Mouse (Mus musculus): ENCODE measurements at regions not wholly inside any gene's neighbourhood (a gene's known extent, or its start where the extent isn't known, plus 50 kb on each side); places are given as distances from the start of the nearest gene placed in this dataset.
A peak's percentile ranks its signal among the peaks of the same experiment; 100 is the strongest.
"Not testable (repeated sequence)": the region's sequence is repeated elsewhere in the genome, so short reads cannot be mapped to it uniquely, and the experiment has no call there.

GRCm38 (mm10) chr13:12940911-12941310, 64.3 kb downstream of the Prl2c2 start:
- H3K9me3 ChIP-seq (ENCODE audit: low read length) = peaks cover 19% of the 10 kb centered on the region
- not testable (repeated sequence) for H3K27me3 ChIP-seq (ENCODE audit: insufficient read depth, low read length); H3K4me1 ChIP-seq (replicated peaks; ENCODE audit: low read depth, low read length); H3K4me3 ChIP-seq (replicated peaks; ENCODE audit: low read length); H3K36me3 ChIP-seq (ENCODE audit: insufficient read depth, low read length)

GRCm38 (mm10) chr13:12935103-12935502, 70.1 kb downstream of the Prl2c2 start:
- TF ChIP-seq CTCF (conservative IDR thresholded peaks at IDR 0.05; ENCODE audit: low read length) = peak; percentile 83

GRCm38 (mm10) chr13:12931907-12932617, 73.1 kb downstream of the Prl2c2 start:
- peak; percentile 70 for TF ChIP-seq CTCF (conservative IDR thresholded peaks at IDR 0.05; ENCODE audit: low read length)
- not testable (repeated sequence) for H3K27me3 ChIP-seq (ENCODE audit: insufficient read depth, low read length); H3K4me3 ChIP-seq (replicated peaks; ENCODE audit: low read length); H3K36me3 ChIP-seq (ENCODE audit: insufficient read depth, low read length); H3K4me1 ChIP-seq (replicated peaks; ENCODE audit: low read depth, low read length)
- H3K9me3 ChIP-seq (ENCODE audit: low read length) = peaks cover 65% of the 10 kb centered on the region

More at GRCm38 (mm10) chr13:12935103-12935502, 70.1 kb downstream of the Prl2c2 start:
- not testable (repeated sequence) for H3K36me3 ChIP-seq (ENCODE audit: insufficient read depth, low read length); H3K4me3 ChIP-seq (replicated peaks; ENCODE audit: low read length); H3K27me3 ChIP-seq (ENCODE audit: insufficient read depth, low read length); H3K4me1 ChIP-seq (replicated peaks; ENCODE audit: low read depth, low read length)
- H3K9me3 ChIP-seq (ENCODE audit: low read length) = peaks cover 51% of the 10 kb centered on the region

GRCm38 (mm10) chr13:12930566-12930965, 74.6 kb downstream of the Prl2c2 start:
- no peaks in the 10 kb centered on the region for H3K27me3 ChIP-seq (ENCODE audit: insufficient read depth, low read length)
- H3K9me3 ChIP-seq (ENCODE audit: low read length) = peaks cover 80% of the 10 kb centered on the region
- H3K4me1 ChIP-seq (replicated peaks; ENCODE audit: low read depth, low read length) = no peaks in the 10 kb centered on the region
- H3K4me3 ChIP-seq (replicated peaks; ENCODE audit: low read length) = 0 out of 2 replicates have a peak overlapping the region, but pooled peaks have one; percentile 0
- no peaks in the 10 kb centered on the region; the same call in 1 of the 2 replicates for H3K36me3 ChIP-seq (ENCODE audit: insufficient read depth, low read length)
- TF ChIP-seq POU5F1 (IDR thresholded peaks at IDR 0.05; ENCODE audit: borderline replicate concordance, low read length) = no peak; the same call in 1 of the 2 replicates
- TF ChIP-seq NANOG (IDR thresholded peaks at IDR 0.05; ENCODE audit: borderline replicate concordance, low read length) = no peak
- no peak for TF ChIP-seq CTCF (conservative IDR thresholded peaks at IDR 0.05; ENCODE audit: low read length)

GRCm38 (mm10) chr13:12929806-12930205, 75.4 kb downstream of the Prl2c2 start:
- TF ChIP-seq CTCF (conservative IDR thresholded peaks at IDR 0.05; ENCODE audit: low read length) (no peak), POU5F1 (IDR thresholded peaks at IDR 0.05; ENCODE audit: borderline replicate concordance, low read length) (0 out of 2 replicates have a peak, but pooled peaks have one; percentile 3)
- H3K4me3 ChIP-seq (replicated peaks; ENCODE audit: low read length) = 0 out of 2 replicates have a peak overlapping the region, but pooled peaks have one; percentile 1
- no peaks in the 10 kb centered on the region for H3K27me3 ChIP-seq (ENCODE audit: insufficient read depth, low read length)
- no peaks in the 10 kb centered on the region; the same call in 1 of the 2 replicates for H3K36me3 ChIP-seq (ENCODE audit: insufficient read depth, low read length)
- peaks cover 87% of the 10 kb centered on the region for H3K9me3 ChIP-seq (ENCODE audit: low read length)
- H3K4me1 ChIP-seq (replicated peaks; ENCODE audit: low read depth, low read length) = no peaks in the 10 kb centered on the region

GRCm38 (mm10) chr13:12927587-12928345, 77.4 kb downstream of the Prl2c2 start:
- H3K4me1 ChIP-seq (replicated peaks; ENCODE audit: low read depth, low read length) = no peaks in the 10 kb centered on the region
- peak overlapping the region; percentile 1 for H3K4me3 ChIP-seq (replicated peaks; ENCODE audit: low read length)

GRCm38 (mm10) chr13:12925604-12926003, 79.6 kb downstream of the Prl2c2 start:
- TF ChIP-seq POU5F1 (IDR thresholded peaks at IDR 0.05; ENCODE audit: borderline replicate concordance, low read length) (peak; percentile 12; the same call in 1 of the 2 replicates), NANOG (IDR thresholded peaks at IDR 0.05; ENCODE audit: borderline replicate concordance, low read length) (no peak), CTCF (conservative IDR thresholded peaks at IDR 0.05; ENCODE audit: low read length) (peak; percentile 42; the same call in 1 of the 2 replicates)
- H3K9me3 ChIP-seq (ENCODE audit: low read length) = peaks cover 83% of the 10 kb centered on the region
- H3K4me3 ChIP-seq (replicated peaks; ENCODE audit: low read length) = peak overlapping the region; percentile 1
- no peaks in the 10 kb centered on the region for H3K4me1 ChIP-seq (replicated peaks; ENCODE audit: low read depth, low read length)
- no peaks in the 10 kb centered on the region for H3K27me3 ChIP-seq (ENCODE audit: insufficient read depth, low read length)
- H3K36me3 ChIP-seq (ENCODE audit: insufficient read depth, low read length) = no peaks in the 10 kb centered on the region; the same call in 1 of the 2 replicates

More at GRCm38 (mm10) chr13:12927587-12928345, 77.4 kb downstream of the Prl2c2 start:
- no peaks in the 10 kb centered on the region; the same call in 1 of the 2 replicates for H3K36me3 ChIP-seq (ENCODE audit: insufficient read depth, low read length)
- TF ChIP-seq NANOG (IDR thresholded peaks at IDR 0.05; ENCODE audit: borderline replicate concordance, low read length) = no peak
- no peak for TF ChIP-seq POU5F1 (IDR thresholded peaks at IDR 0.05; ENCODE audit: borderline replicate concordance, low read length)
- TF ChIP-seq CTCF (conservative IDR thresholded peaks at IDR 0.05; ENCODE audit: low read length) = no peak
- H3K27me3 ChIP-seq (ENCODE audit: insufficient read depth, low read length) = no peaks in the 10 kb centered on the region
- H3K9me3 ChIP-seq (ENCODE audit: low read length) = peaks cover 98% of the 10 kb centered on the region

GRCm38 (mm10) chr13:12912902-12913301, 92.3 kb downstream of the Prl2c2 start:
- H3K9me3 ChIP-seq (ENCODE audit: low read length) = peaks cover 52% of the 10 kb centered on the region
- TF ChIP-seq NANOG (IDR thresholded peaks at IDR 0.05; ENCODE audit: borderline replicate concordance, low read length) = no peak
- no peak for TF ChIP-seq POU5F1 (IDR thresholded peaks at IDR 0.05; ENCODE audit: borderline replicate concordance, low read length)
- TF ChIP-seq CTCF (conservative IDR thresholded peaks at IDR 0.05; ENCODE audit: low read length) = no peak
- no peak overlapping the region for H3K4me3 ChIP-seq (replicated peaks; ENCODE audit: low read length)
- no peaks in the 10 kb centered on the region for H3K36me3 ChIP-seq (ENCODE audit: insufficient read depth, low read length)
- peaks cover 3% of the 10 kb centered on the region; the same call in 1 of the 2 replicates for H3K4me1 ChIP-seq (replicated peaks; ENCODE audit: low read depth, low read length)
- no peaks in the 10 kb centered on the region for H3K27me3 ChIP-seq (ENCODE audit: insufficient read depth, low read length)

Data from E14TG2a.4 (cell line).